Mouse (Mus musculus) brain, embryonic 18.5 days (tissue): ENCODE measurements at regions not wholly inside any gene's neighbourhood (a gene's known extent, or its start where the extent isn't known, plus 50 kb on each side); places are given as distances from the start of the nearest gene placed in this dataset.

Experiments used
- DNase-seq: peaks from one replicate; pipeline ENCODE4 v3.0.0-alpha.2; 2012; ENCODE audit warnings: low read depth, low spot score

- no peak for DNase-seq
Observed at GRCm38 (mm10) chr15:59794871-59795270, 221.5 kb downstream of the 4933412E24Rik start.

- no peak for DNase-seq
Observed at GRCm38 (mm10) chr15:59786706-59787425, 229.5 kb downstream of the 4933412E24Rik start.

GRCm38 (mm10) chr15:59785981-59786380 is 230.4 kb downstream of the 4933412E24Rik start:
- DNase-seq, result no peak

GRCm38 (mm10) chr15:59784556-59784929 is 231.9 kb downstream of the 4933412E24Rik start:
- DNase-seq, result no peak

- DNase-seq, result no peak
Observed at GRCm38 (mm10) chr15:59783782-59784555, 232.4 kb downstream of the 4933412E24Rik start.

- DNase-seq, result no peak
Observed at GRCm38 (mm10) chr15:59783393-59783781, 233.0 kb downstream of the 4933412E24Rik start.

GRCm38 (mm10) chr15:59780506-59780905 is 235.9 kb downstream of the 4933412E24Rik start:
- DNase-seq, result no peak

- peak; percentile 10 for DNase-seq
Observed at GRCm38 (mm10) chr15:59777307-59777871, 239.0 kb downstream of the 4933412E24Rik start.

- no peak for DNase-seq
Observed at GRCm38 (mm10) chr15:59775781-59776180, 240.6 kb downstream of the 4933412E24Rik start.

- DNase-seq, result no peak
Observed at GRCm38 (mm10) chr15:59773983-59774382, 242.4 kb downstream of the 4933412E24Rik start.

GRCm38 (mm10) chr15:59772595-59772994 is 243.8 kb downstream of the 4933412E24Rik start:
- DNase-seq, result no peak

- DNase-seq, result no peak
Observed at GRCm38 (mm10) chr15:59762061-59762460, 254.4 kb downstream of the 4933412E24Rik start.

- no peak for DNase-seq
Observed at GRCm38 (mm10) chr15:59760490-59760889, 255.9 kb downstream of the 4933412E24Rik start.

- DNase-seq, result no peak
Observed at GRCm38 (mm10) chr15:59759566-59759965, 256.8 kb downstream of the 4933412E24Rik start.

- DNase-seq, result no peak
Observed at GRCm38 (mm10) chr15:59758971-59759370, 257.4 kb downstream of the 4933412E24Rik start.

- DNase-seq, result no peak
Observed at GRCm38 (mm10) chr15:59756141-59756540, 260.3 kb downstream of the 4933412E24Rik start.

GRCm38 (mm10) chr15:59754906-59755305 is 261.5 kb downstream of the 4933412E24Rik start:
- DNase-seq, result no peak

- no peak for DNase-seq
Observed at GRCm38 (mm10) chr15:59752277-59752676, 264.1 kb downstream of the 4933412E24Rik start.

GRCm38 (mm10) chr15:59746290-59746689 is 270.1 kb downstream of the 4933412E24Rik start:
- DNase-seq, result no peak

- DNase-seq, result no peak
Observed at GRCm38 (mm10) chr15:59744411-59744931, 271.9 kb downstream of the 4933412E24Rik start.

- DNase-seq, result no peak
Observed at GRCm38 (mm10) chr15:59739197-59739596, 277.2 kb downstream of the 4933412E24Rik start.

- DNase-seq, result no peak
Observed at GRCm38 (mm10) chr15:59737247-59737646, 279.2 kb downstream of the 4933412E24Rik start.
